Mouse (Mus musculus): ENCODE measurements around the gene Fam243.

GRCm38 (mm10) chr16:92330966-92331365 is 9.7 kb upstream of the Fam243 start:
- TF ChIP-seq CTCF (IDR thresholded peaks at IDR 0.05; ENCODE audit: extremely low read depth, insufficient read length, insufficient replicate concordance, low read depth, low read length) (no peak), POLR2A (IDR thresholded peaks at IDR 0.05; ENCODE audit: low read depth, low read length) (no peak)
